Mouse (Mus musculus) embryonic facial prominence, embryonic 14.5 days (tissue): ENCODE results near the gene Nacad. TPM values are rescaled to one million over a fixed set of nuclear protein-coding genes. Genes with fewer than 3 reads are reported as not detected.

Experiments
- ATAC-seq: fragments of 200-750 bp; cut with Nextera tagmentation; 2 replicates; pipeline ENCODE4 v1.8.0; 2017; ENCODE audit warnings: low read depth, moderate number of reproducible peaks, moderate TSS enrichment
- DNase-seq: peaks from one replicate; pipeline ENCODE4 v3.0.0-alpha.2; 2015; ENCODE audit warnings: low spot score
- H3K27ac ChIP-seq: fragments of 300-500 bp; sonication (generic); replicated peaks from 2 replicates; pipeline ENCODE4 v1.5.1; 2014; ENCODE audit warnings: low read depth, mild to moderate bottlenecking, low read length, moderate library complexity
- H3K27me3 ChIP-seq: fragments of 300-500 bp; sonication (generic); replicated peaks from 2 replicates; pipeline ENCODE4 v1.6.1; 2014; ENCODE audit warnings: low read length; ENCODE audit not compliant: control insufficient read depth, insufficient read depth
- H3K36me3 ChIP-seq: fragments of 300-500 bp; sonication (generic); 2 replicates; pipeline ENCODE4 v1.6.1; 2014; ENCODE audit warnings: low read length, mixed read lengths; ENCODE audit not compliant: control insufficient read depth, insufficient read depth
- H3K4me1 ChIP-seq: fragments of 300-500 bp; sonication (generic); 2 replicates; pipeline ENCODE4 v1.6.1; 2014; ENCODE audit warnings: antibody characterized with exemption, low read length; ENCODE audit not compliant: control insufficient read depth, insufficient read depth
- H3K4me2 ChIP-seq: fragments of 300-500 bp; sonication (generic); 2 replicates; pipeline ENCODE4 v1.6.1; 2014; ENCODE audit warnings: low read depth, mild to moderate bottlenecking, low read length, moderate library complexity, mixed read lengths
- H3K4me3 ChIP-seq: fragments of 300-500 bp; sonication (generic); 2 replicates; pipeline ENCODE4 v1.5.1; 2014; ENCODE audit warnings: low read depth, mild to moderate bottlenecking, low read length
- H3K9ac ChIP-seq: fragments of 300-500 bp; sonication (generic); 2 replicates; pipeline ENCODE4 v1.6.1; 2014; ENCODE audit warnings: low read depth, mild to moderate bottlenecking, low read length, moderate library complexity, mixed read lengths
- H3K9me3 ChIP-seq: fragments of 300-500 bp; sonication (generic); 2 replicates; pipeline ENCODE4 v1.6.1; 2016; ENCODE audit warnings: low read length; ENCODE audit not compliant: control insufficient read depth
- WGBS: fragments of 180-500 bp; shearing (Covaris S2); extraction: QIAGEN DNeasy Blood & Tissue Kit; methylation state at CpG from one replicate; pipeline ENCODE4 v1.1.7; 2014; 5-methylcytosine and 5-hydroxymethylcytosine counted together
- polyA plus RNA-seq: library from polyadenylated mRNA; unstranded; fragments of >200 nt; fragmentation: Nextera tagmentation; extraction: Ambion mirVana; gene quantifications from 2 replicates; pipeline ENCODE4 v1.2.1, GENCODE M21; 2014

The Nacad gene
- polyA plus RNA-seq, 1 experiment from 2014 or later, result 7.0 TPM

DNA sequence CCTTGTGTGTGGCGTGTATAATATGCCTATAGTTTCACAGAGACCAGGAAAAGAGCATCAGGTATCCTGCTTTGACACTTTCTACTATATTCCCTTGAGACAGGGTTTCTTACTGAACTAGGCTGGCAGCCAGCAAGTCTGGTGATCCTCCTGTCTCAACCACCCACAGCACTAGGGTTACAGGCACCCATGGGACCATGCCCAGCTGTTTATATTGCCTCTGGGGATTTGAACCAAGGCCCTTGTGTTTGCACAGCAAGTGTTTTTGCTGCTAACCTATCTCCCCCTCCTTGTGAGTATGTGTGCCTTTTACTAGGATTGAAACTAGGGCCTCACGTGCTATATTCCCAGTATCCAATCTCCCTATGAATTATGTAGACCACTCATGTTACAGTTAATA, 24.3 kb downstream of the Nacad start:
- DNase-seq (peak; percentile 45), ATAC-seq (peak; percentile 63; the same call in 1 of the 2 replicates)
- Histone ChIP-seq H3K9me3 (no peaks in the 10 kb centered on the region), H3K9ac (no peak overlapping the region), H3K27me3 (no peaks in the 10 kb centered on the region), H3K4me1 (no peaks in the 10 kb centered on the region), H3K4me2 (no peak overlapping the region), H3K4me3 (no peak overlapping the region), H3K36me3 (peaks cover 26% of the 10 kb centered on the region), H3K27ac (no peak overlapping the region)
- WGBS, result 74% methylated on average over 2 of the region's 2 CpGs

DNA sequence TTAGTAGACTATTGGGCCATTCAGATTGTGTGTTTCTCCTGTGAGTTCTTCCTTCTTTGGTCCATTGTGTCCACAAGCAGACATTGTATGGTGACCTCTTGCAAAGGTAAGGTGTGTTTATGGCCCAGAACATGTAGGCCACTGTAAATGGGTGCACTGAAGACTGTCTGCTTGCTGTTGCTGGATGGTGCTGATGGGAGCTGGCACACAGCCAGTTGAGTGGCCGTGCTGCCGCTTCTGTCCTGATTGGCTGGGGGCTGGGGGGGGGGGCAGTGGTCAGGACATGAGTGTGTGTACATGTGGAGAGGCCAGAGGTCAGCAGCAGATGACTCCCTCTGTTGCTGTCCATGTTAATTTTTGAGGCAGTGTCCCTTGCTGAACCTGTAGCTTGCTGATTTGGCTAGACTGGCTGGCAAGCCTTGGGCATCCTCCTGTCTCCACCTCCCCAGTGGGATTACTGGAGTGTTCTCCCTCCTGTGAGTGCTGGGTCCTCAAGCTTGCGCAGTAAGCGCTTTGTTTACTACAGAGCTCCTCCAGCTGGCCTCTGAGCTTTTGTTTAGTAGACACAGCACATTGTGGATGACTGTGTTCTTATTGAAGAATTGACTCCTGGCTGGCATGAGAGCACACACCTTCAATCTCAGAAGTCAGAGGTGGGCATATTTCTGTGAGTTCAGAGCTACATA, 25.6 kb downstream of the Nacad start:
- Histone ChIP-seq H3K4me1 (no peaks in the 10 kb centered on the region), H3K27ac (no peak overlapping the region), H3K9me3 (no peaks in the 10 kb centered on the region), H3K36me3 (peaks cover 22% of the 10 kb centered on the region), H3K4me3 (no peak overlapping the region), H3K9ac (no peak overlapping the region), H3K27me3 (no peaks in the 10 kb centered on the region), H3K4me2 (no peak overlapping the region)
- no peak for ATAC-seq
- DNase-seq, result no peak
- WGBS, result 85% methylated on average over 4 of the region's 4 CpGs

DNA sequence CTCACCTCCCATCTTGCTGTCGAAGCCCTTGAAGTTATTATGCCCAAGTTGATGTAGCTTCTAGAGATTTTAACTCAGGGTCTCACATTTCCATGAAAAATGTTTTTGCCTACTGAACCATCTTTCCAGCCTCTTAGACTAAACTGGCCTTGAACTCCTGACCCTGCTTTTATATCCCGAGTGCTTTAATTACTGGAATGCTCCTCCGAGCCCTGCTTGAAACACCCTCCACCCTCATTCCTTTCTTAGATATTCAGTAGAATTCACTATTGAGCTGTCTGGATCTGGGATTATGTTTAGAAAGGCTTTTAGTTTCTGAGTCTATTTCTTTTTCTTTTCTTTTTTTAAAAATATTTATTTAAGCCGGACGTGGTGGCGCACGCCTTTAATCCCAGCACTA, 26.5 kb downstream of the Nacad start:
- Histone ChIP-seq H3K9ac (no peak overlapping the region), H3K36me3 (peaks cover 14% of the 10 kb centered on the region), H3K9me3 (no peaks in the 10 kb centered on the region), H3K4me2 (no peak overlapping the region), H3K27me3 (no peaks in the 10 kb centered on the region), H3K4me3 (no peak overlapping the region), H3K4me1 (no peaks in the 10 kb centered on the region), H3K27ac (no peak overlapping the region)
- ATAC-seq, result no peak
- DNase-seq, result no peak
- 86% methylated on average over 7 of the region's 7 CpGs for WGBS

DNA sequence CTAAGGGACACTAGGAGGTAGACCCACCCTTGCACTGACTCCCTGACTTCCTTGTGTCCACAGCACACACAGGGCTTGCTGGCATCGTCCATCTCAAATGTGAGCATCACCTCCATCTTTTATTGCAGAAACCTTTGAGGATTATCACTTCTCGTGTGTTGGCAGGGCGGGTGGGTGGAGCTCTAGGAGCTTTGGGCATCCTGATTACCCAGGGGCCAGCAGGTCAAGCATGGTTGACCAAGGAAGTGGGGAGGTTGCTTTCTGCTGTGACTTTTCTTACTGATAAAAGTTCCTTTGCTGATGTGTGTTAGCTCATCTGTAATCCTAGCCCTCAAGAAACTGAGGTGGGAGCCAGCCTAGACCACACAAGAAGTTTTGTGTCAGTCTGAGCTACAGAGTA, 29.7 kb downstream of the Nacad start:
- no peaks in the 10 kb centered on the region for H3K9me3 ChIP-seq
- peaks cover 40% of the 10 kb centered on the region for H3K36me3 ChIP-seq
- H3K4me2 ChIP-seq, result no peak overlapping the region

DNA sequence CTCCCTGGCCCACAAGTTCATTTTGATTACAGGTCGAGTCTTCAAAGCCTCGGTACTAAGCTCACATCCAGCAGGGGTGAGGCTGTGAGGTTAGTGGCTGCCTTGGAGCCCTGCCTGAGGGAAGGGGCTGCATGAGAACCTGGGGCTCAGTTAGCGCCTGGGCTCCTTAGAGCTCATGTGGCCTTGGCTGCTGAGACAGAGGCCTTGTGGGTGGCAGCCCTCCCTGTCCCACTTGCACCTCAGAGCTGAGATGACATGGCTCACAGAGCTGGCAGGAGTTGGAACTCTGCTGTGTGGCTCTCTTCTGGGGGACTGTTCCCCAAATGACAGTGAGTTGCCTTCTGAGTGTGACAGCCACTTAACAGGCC, 36.5 kb downstream of the Nacad start:
- 54% methylated on average over 3 of the region's 3 CpGs for WGBS
- no peak overlapping the region for H3K27ac ChIP-seq
- H3K36me3 ChIP-seq, result peaks cover 29% of the 10 kb centered on the region; the same call in 1 of the 2 replicates

More for the DNA sequence above, 29.7 kb downstream of the Nacad start:
- no peak for DNase-seq
- no peak for ATAC-seq
- no peaks in the 10 kb centered on the region for H3K4me1 ChIP-seq
- 87% methylated on average over 3 of the region's 3 CpGs for WGBS
- H3K27ac ChIP-seq, result no peak overlapping the region
- H3K27me3 ChIP-seq, result no peaks in the 10 kb centered on the region
- no peak overlapping the region for H3K9ac ChIP-seq
- no peak overlapping the region for H3K4me3 ChIP-seq

DNA sequence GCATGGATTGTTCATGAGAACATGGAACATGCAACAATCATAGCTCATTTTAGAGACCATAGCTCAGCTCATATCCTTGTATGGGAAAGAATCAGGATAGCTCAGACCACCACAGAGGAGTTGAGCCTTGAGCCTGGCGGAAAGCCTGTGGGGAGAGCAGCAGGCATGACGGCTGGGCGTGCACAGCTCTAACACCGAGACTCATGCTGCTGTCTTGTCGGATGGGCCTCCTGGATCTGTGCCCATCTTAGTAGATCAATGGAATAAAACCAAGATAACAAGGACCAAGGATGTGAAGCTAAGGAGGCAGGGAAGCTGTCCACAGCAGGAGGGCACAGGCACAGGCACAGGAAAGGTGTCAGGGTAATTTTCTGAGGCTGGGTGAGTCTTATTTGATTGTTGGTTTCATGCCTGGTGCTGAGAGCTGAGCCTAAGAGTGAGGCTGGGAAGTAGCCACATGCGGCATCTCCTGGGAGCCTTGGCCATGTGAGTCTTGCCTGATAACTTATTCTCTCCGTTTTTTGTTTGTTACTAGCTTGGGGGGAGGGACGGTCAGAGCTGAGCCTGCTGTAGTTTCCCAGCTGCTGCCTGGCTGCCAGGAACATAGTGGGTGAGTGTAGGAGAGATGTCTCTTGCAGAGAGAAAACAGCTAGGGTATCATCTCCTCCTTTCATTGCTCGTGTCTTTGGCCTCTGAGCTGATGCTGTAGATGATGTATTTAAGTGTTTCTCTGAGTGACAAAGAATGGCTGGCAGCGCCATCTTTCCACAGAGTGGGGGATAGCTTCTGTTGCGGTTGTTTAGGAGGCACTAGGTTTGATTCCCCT, 37.1 kb downstream of the Nacad start:
- DNase-seq (peak; percentile 21), ATAC-seq (no peak; the same call in 1 of the 2 replicates)
- WGBS, result 58% methylated on average over 11 of the region's 11 CpGs
- Histone ChIP-seq H3K27ac (no peak overlapping the region), H3K9ac (no peak overlapping the region), H3K36me3 (peaks cover 27% of the 10 kb centered on the region; the same call in 1 of the 2 replicates), H3K27me3 (no peaks in the 10 kb centered on the region), H3K4me1 (0 out of 2 replicates have a peak, but pooled peaks cover 4% of the 10 kb centered on the region), H3K9me3 (no peaks in the 10 kb centered on the region), H3K4me3 (no peak overlapping the region), H3K4me2 (no peak overlapping the region)

More for the DNA sequence above, 36.5 kb downstream of the Nacad start:
- Histone ChIP-seq H3K27me3 (no peaks in the 10 kb centered on the region), H3K9me3 (no peaks in the 10 kb centered on the region), H3K4me2 (no peak overlapping the region), H3K4me3 (no peak overlapping the region), H3K4me1 (0 out of 2 replicates have a peak, but pooled peaks cover 4% of the 10 kb centered on the region), H3K9ac (no peak overlapping the region)
- ATAC-seq (no peak), DNase-seq (no peak)

DNA sequence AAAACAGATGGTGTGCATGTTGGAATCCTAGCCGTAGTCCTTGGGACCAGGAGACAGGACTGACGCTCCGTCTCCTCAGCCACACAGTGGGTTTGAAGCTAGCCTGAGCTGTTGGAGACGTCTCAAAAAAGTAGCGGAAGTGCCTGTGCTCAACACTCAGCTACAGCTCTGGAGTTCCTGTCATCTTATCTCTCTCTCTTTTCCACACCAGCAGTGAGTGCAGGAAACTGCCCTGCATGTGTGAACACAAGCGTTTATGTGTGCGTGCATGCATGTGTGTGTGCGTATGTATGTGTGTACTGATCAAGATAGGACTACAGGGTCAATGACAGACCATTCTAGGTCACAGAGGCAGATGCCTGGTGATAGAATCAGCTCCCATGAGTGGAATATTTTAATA, 37.9 kb downstream of the Nacad start:
- no peak overlapping the region for H3K4me2 ChIP-seq
- H3K9ac ChIP-seq, result no peak overlapping the region
- ATAC-seq, result no peak
- no peaks in the 10 kb centered on the region for H3K9me3 ChIP-seq
- no peak overlapping the region for H3K27ac ChIP-seq
- H3K4me1 ChIP-seq, result 0 out of 2 replicates have a peak, but pooled peaks cover 4% of the 10 kb centered on the region
- no peak overlapping the region for H3K4me3 ChIP-seq
- H3K27me3 ChIP-seq, result no peaks in the 10 kb centered on the region
- peaks cover 23% of the 10 kb centered on the region for H3K36me3 ChIP-seq
- 86% methylated on average over 8 of the region's 8 CpGs for WGBS
- DNase-seq, result no peak

DNA sequence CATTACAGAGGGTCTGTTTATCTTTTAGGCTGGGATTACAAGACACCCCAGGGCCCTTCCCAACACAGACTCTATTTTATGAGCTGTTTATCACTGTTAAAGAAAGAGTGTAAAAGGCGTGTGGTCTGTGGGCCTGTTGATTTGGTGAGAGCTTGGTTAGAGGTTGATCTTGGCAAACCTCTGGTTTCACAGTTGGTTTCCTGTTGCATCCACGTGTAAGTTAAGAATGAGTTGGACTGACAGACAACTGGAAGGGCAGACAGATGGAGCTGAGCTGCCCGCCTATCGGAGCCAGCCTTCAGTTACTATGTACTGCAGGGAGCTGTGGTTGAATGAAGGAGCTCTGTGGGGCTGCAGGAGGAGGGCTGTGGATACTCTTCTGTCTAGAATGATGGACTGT, 39.4 kb downstream of the Nacad start:
- DNase-seq (no peak), ATAC-seq (no peak)
- H3K36me3 ChIP-seq, result peaks cover 9% of the 10 kb centered on the region
- no peak overlapping the region for H3K4me3 ChIP-seq
- H3K4me1 ChIP-seq, result 0 out of 2 replicates have a peak, but pooled peaks cover 5% of the 10 kb centered on the region
- no peak overlapping the region for H3K9ac ChIP-seq
- H3K4me2 ChIP-seq, result no peak overlapping the region
- H3K27me3 ChIP-seq, result no peaks in the 10 kb centered on the region
- H3K27ac ChIP-seq, result no peak overlapping the region
- 81% methylated on average over 4 of the region's 4 CpGs for WGBS
- no peaks in the 10 kb centered on the region for H3K9me3 ChIP-seq
